18 mouse cellular contexts compared by ENCODE assay signal in the genomic region with DNA sequence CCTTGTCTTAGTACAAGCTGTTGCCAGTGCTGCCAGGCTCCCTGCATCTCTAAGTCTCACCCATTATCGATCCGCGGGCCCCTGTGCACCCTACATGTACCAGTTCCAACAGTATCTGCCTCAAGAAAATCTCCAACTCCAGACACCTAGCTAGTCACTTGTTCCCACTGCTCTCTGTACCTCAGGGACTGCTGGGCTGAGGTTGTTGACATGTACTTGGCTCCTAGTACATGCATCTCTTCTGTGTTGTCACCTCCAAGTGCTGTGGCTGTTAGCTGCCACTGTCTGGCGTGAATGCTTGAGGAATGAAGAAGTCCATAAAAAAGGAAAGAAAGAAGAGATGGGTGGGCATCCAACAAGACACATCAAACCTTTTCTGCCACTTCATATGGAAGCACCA.
"Had no signal": no experiment of that assay in that cellular context is flagged by ENCODE, and none has a peak within 500 bp of the region (broad histone marks: within the 10 kb centered on the region; RNA-seq: fewer than 3 reads in every experiment).

No protein-coding gene starts in this region.

- H3K4me2 ChIP-seq: lung, embryonic 14.5 days; midbrain, embryonic 13.5 days; neural tube, embryonic 13.5 days; neural tube, embryonic 15.5 days had no signal

- H3K4me3 ChIP-seq: midbrain, embryonic 10.5 days; midbrain, embryonic 13.5 days; myocyte; neural tube, embryonic 13.5 days; neural tube, embryonic 15.5 days had no signal

- ATAC-seq: midbrain, embryonic 13.5 days; midbrain, embryonic 16.5 days had no signal

- H3K36me3 ChIP-seq: midbrain, embryonic 10.5 days; midbrain, embryonic 13.5 days; neural tube, embryonic 13.5 days; neural tube, embryonic 15.5 days had no signal

- H3K4me1 ChIP-seq: midbrain, embryonic 10.5 days; midbrain, embryonic 13.5 days; neural tube, embryonic 13.5 days; neural tube, embryonic 15.5 days had no signal

- H3K27me3 ChIP-seq: midbrain, embryonic 13.5 days; neural tube, embryonic 13.5 days; neural tube, embryonic 15.5 days had no signal

- H3K9ac ChIP-seq: lung, embryonic 14.5 days; midbrain, embryonic 13.5 days; neural tube, embryonic 13.5 days; neural tube, embryonic 15.5 days had no signal

- H3K9me3 ChIP-seq: midbrain, embryonic 10.5 days; midbrain, embryonic 13.5 days; neural tube, embryonic 13.5 days; neural tube, embryonic 15.5 days had no signal

- H3K27ac ChIP-seq: midbrain, embryonic 10.5 days; midbrain, embryonic 13.5 days; neural tube, embryonic 13.5 days; neural tube, embryonic 15.5 days had no signal

- DNase-seq: lung, adult 18-20 months; lung, embryonic 14.5 days; lung, postnatal 10 days; lung, postnatal 4 days; retina, postnatal 1 day; right cerebral cortex, adult 18-20 months; right cerebral cortex, postnatal 25 days; right cerebral cortex, postnatal 4 days; spleen, adult 18-20 months; thymus, adult 18-20 months; thymus, postnatal 14 days; thymus, postnatal 36 days had no signal
